Mouse (Mus musculus): Measurements from ENCODE around the gene Cox7a2l.

- no peak for TF ChIP-seq CTCF (IDR thresholded peaks at IDR 0.05; ENCODE audit: low read depth)
- TF ChIP-seq EP300 (IDR thresholded peaks at IDR 0.05; ENCODE audit: low read depth), result no peak
Observed at GRCm38 (mm10) chr17:83559081-83559480, 42.0 kb upstream of the Cox7a2l start.

All from liver, embryonic 14.5 days (tissue).